Mouse (Mus musculus) T-cell, adult 66 days (primary cell): ENCODE data around the gene Rplp0. TPM values are rescaled to one million over a fixed set of nuclear protein-coding genes. Genes with fewer than 3 reads are reported as not detected.

ENCODE experiments used
- total RNA-seq, 2 experiments: library from RNA; stranded (reverse); gene quantifications; 3 replicates in 1 of 2; 4 replicates in 1 of 2; pipeline ENCODE4 v1.2.4; 2023

The Rplp0 gene
- total RNA-seq, result 1,000 to 10,000 TPM; 2,572 to 2,778 TPM

GRCm38 (mm10) chr5:115559237-115560101, at the start of gene Rplp0:
TSS of gene Rplp0 (plus strand) at chr5:115559467.

DNA sequence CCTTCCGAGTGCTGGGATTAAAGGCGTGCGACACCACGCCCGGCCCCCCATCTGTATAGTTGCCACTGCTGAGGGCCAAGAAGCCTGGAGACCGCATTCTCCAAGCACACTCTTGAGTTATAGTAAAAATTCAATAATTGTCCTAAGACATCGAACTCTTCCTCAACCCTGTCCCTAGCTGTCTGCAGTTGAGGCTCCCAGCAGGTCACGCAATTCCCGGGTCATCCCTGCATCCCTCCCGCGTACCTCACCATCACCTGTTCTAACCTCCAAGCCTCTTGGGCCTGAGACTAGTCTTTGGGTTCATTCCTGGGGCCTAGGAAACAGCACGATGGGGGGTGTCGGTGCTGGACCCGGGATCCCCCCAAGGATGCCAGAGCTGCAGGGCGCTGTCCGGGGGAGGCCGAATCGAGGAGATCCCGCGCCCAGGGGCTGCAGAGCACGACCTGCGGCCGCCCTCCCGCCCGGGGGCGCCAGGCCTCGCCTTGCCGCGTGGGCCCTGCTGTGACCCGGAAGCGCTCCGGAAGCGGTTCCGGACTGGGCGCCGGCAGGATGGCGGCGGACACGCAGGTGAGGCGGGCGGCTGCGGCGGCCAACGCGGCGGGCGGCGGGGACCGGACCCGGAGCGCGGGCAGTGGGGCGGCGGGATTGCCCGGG, 5.6 kb downstream of the Rplp0 start, which contains the start of gene Gcn1l1:
Gcn1l1 (plus strand) TSS at position 518 of the 657 bp plus-strand sequence.

Other genes starting within 250 kb of the Rplp0 start
- gene Srsf9, start 232.3 kb upstream of the Rplp0 start, total RNA-seq, result 10 to 100 TPM; 39.9 to 45.1 TPM
- gene Gatc, start 218.3 kb upstream of the Rplp0 start, total RNA-seq, result 1 to 10 TPM; 4.7 to 8.2 TPM
- gene Triap1, start 218.2 kb upstream of the Rplp0 start, total RNA-seq, result 10 to 100 TPM; 18.7 to 20.7 TPM
- 100 to 1,000 TPM; 225 to 226 TPM for gene Cox6a1, start 210.5 kb upstream of the Rplp0 start, total RNA-seq
- gene Msi1, start 129.9 kb upstream of the Rplp0 start, total RNA-seq, result not detected
- gene Pla2g1b, start 93.2 kb upstream of the Rplp0 start, total RNA-seq, result not detected
- gene Sirt4, start 74.7 kb upstream of the Rplp0 start, total RNA-seq, result 10 to 100 TPM; 10.4 to 11.3 TPM
- gene Pxn, start 52.8 kb upstream of the Rplp0 start, total RNA-seq, result 10 to 100 TPM; 61.8 to 63.1 TPM
- 100 to 1,000 TPM; 100 to 112 TPM for gene Gcn1l1, start 5.8 kb downstream of the Rplp0 start, total RNA-seq
- gene Rab35, start 72.4 kb downstream of the Rplp0 start, total RNA-seq, result 10 to 100 TPM; 65.6 to 71.1 TPM
- 100 to 1,000 TPM in 1 of 2 experiments, 10 to 100 TPM in 1; 91.5 to 109 TPM for gene Bicdl1, start 172.2 kb downstream of the Rplp0 start, total RNA-seq